Mouse (Mus musculus): Measurements from ENCODE around the gene Plekhh2.

Plekhh2 gene

GRCm38 (mm10) chr17:84575108-84575507, 63.4 kb downstream of the Plekhh2 start:
- peak; percentile 55 for DNase-seq

GRCm38 (mm10) chr17:84576621-84577293, 65.1 kb downstream of the Plekhh2 start:
- no peak for DNase-seq

GRCm38 (mm10) chr17:84579249-84579648, 67.6 kb downstream of the Plekhh2 start:
- no peak for DNase-seq

GRCm38 (mm10) chr17:84579817-84580216, 68.1 kb downstream of the Plekhh2 start:
- no peak for DNase-seq

GRCm38 (mm10) chr17:84580821-84581220, 69.1 kb downstream of the Plekhh2 start:
- no peak for DNase-seq

- no peak for DNase-seq
Observed at GRCm38 (mm10) chr17:84581740-84582414, 70.2 kb downstream of the Plekhh2 start.

GRCm38 (mm10) chr17:84584107-84584506, 72.4 kb downstream of the Plekhh2 start:
- DNase-seq: no peak

- peak; percentile 82 for DNase-seq
Observed at GRCm38 (mm10) chr17:84585104-84585503, 73.4 kb downstream of the Plekhh2 start.

GRCm38 (mm10) chr17:84590065-84590464, 78.4 kb downstream of the Plekhh2 start:
- DNase-seq: no peak

- no peak for DNase-seq
Observed at GRCm38 (mm10) chr17:84591431-84592150, 79.9 kb downstream of the Plekhh2 start.

- no peak for DNase-seq
Observed at GRCm38 (mm10) chr17:84596015-84596441, 84.3 kb downstream of the Plekhh2 start.

- no peak for DNase-seq
Observed at GRCm38 (mm10) chr17:84596501-84596900, 84.8 kb downstream of the Plekhh2 start.

GRCm38 (mm10) chr17:84597859-84598258, 86.2 kb downstream of the Plekhh2 start:
- DNase-seq: no peak

- no peak for DNase-seq
Observed at GRCm38 (mm10) chr17:84598928-84599327, 87.2 kb downstream of the Plekhh2 start.

GRCm38 (mm10) chr17:84600051-84600983, 88.6 kb downstream of the Plekhh2 start:
- DNase-seq: no peak

- no peak for DNase-seq
Observed at GRCm38 (mm10) chr17:84601805-84602204, 90.1 kb downstream of the Plekhh2 start.

- DNase-seq: no peak
Observed at GRCm38 (mm10) chr17:84603202-84603627, 91.5 kb downstream of the Plekhh2 start.

GRCm38 (mm10) chr17:84603709-84604420, 92.2 kb downstream of the Plekhh2 start:
- DNase-seq: no peak

- no peak for DNase-seq
Observed at GRCm38 (mm10) chr17:84606976-84607375, 95.3 kb downstream of the Plekhh2 start.

GRCm38 (mm10) chr17:84607617-84608016, 95.9 kb downstream of the Plekhh2 start:
- no peak for DNase-seq

- no peak for DNase-seq
Observed at GRCm38 (mm10) chr17:84608606-84609005, 96.9 kb downstream of the Plekhh2 start.

- no peak for DNase-seq
Observed at GRCm38 (mm10) chr17:84611500-84611899, 99.8 kb downstream of the Plekhh2 start.
